Mouse (Mus musculus): ENCODE data around the gene Atp13a1.

The Atp13a1 gene

DNA sequence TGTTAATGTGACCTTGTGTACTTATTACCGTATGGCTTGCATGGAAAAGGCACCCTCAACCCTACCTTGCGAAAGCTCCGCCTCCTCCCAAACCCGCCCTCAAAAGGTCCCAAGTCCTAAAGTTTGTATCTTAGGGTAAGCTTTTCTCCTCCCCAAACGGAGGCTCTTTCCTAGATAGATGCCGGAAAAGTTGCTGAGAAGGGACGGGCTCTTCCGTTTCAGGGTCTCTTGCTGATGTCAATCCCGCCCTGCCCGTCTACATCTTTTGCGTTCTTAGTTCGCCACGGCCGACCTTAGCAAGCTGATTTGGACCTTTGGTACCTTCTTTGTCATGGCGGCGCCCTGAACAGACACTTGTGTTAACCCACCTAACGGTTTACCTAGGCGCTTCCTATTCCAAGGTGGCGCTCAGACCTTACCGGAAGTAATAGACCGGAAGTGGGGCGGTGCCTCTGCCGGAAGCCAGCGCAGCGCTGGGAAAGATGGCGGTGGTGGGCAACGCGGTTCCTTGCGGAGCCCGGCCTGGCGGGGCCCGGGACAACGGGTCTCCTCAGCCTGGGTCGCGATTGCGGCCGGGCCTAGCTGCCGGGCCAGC is at the start of gene Atp13a1, which contains the start of gene Zfp866:
Gene Atp13a1 (plus strand): TSS at position 391 of the 595 bp plus-strand sequence.
Gene Zfp866 (minus strand): TSS at position 406 of the 595 bp plus-strand sequence.
- peak; percentile 80 for DNase-seq (ENCODE audit: extremely low read depth, insufficient read length, low spot score)

DNA sequence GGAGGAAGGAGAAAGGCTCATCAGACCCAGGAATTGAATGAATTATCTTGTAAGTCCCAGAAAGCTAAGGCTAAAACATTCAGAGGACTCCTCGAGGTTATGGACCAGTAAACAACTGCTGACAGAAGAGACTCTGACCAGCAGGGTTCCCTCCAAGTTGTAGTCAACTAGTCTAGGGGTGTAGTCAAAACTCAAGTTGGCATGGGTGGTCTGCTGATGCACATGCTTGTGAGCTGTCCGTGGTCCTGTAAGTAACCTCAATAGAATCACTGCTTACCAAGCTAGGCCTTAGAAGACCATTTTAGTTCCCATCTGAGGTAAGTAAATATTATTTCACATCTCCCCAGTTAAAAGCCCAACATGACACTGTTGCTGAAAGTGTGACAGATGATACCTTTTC is 49.7 kb upstream of the Atp13a1 start:
- DNase-seq (ENCODE audit: extremely low read depth, insufficient read length, low spot score): no peak

DNA sequence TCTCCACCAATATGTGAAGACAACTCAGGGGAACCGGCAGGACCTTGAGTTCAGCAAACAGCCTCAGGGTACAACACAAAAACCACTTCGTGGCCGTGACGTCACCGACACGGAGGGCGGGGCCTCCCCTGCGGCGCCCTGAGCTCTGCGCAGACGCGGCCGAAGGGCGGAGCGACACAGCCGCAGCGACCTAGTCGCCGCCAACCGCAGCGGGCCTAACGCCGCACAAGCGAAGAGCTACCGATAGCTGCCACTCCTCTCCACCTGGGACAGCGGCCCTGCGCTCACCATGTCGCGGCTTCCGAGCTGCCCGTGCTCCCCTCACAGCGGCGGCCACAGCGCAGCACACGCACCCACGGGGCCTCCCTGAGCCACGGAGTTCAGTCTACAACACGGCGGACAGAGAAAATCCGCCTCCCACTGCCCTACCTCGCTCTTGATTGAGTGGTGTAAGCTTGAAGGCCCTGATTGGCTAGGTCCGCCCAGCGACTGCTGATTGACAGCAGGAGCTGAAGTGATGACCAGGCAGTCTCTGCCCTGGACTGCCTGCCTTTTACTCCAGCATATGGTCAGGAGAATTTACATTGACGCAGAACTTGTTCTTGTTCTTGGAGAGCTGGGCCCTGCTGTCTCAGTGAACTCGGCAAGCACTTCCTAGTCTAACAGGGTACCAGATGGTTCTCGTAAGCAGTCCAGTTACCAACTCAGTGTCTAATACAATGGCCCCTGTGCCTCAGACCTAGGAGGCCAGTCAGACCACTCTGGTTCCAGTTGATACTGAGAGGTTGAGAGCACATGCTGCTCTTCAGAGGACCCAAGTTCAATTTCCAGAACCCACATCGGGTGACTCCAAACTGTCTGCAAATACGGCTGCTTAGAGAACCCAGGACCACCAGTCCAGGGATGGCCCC is 41.2 kb upstream of the Atp13a1 start, which contains the start of gene Zfp963:
Gene Zfp963 (minus strand): TSS at position 427 of the 911 bp plus-strand sequence.
- peak; percentile 99 for DNase-seq (ENCODE audit: extremely low read depth, insufficient read length, low spot score)

DNA sequence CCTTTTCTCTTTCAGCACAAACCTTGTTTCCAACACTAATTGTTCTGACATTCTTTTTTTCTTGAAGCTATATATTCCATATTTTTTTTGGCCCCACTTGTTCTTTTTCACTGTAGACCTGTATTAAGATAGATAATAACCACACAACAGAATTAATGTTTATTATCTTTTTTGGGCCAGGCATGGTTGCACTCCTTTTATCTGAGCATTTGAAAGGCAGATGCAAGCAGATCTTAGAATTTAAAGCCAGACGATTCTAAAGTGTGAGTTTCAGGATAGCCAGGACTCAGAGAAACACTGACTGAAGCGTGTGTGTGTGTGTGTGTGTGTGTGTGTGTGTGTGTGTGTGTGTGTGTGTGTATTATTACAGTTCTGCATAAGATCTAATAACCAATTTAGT is 38.5 kb upstream of the Atp13a1 start:
- no peak for DNase-seq (ENCODE audit: extremely low read depth, insufficient read length, low spot score)

DNA sequence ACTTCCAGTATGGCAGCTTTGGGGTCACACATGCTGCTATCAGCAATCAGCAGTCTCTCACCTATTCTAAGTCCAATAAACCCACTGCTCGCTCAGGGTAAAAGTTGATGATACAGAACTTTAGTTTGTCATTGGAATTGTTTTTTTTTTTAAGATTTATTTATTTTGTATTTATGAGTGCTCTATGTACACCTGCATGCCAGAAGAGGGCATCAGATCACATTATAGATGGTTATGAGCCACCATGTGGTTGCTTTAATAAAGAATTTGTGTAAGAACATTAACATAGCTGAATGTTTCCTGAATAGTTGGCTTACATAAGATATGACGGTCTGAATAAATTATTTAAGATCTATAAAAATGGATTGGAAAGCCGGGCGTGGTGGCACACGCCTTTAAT is 32.6 kb upstream of the Atp13a1 start:
- no peak for DNase-seq (ENCODE audit: extremely low read depth, insufficient read length, low spot score)

DNA sequence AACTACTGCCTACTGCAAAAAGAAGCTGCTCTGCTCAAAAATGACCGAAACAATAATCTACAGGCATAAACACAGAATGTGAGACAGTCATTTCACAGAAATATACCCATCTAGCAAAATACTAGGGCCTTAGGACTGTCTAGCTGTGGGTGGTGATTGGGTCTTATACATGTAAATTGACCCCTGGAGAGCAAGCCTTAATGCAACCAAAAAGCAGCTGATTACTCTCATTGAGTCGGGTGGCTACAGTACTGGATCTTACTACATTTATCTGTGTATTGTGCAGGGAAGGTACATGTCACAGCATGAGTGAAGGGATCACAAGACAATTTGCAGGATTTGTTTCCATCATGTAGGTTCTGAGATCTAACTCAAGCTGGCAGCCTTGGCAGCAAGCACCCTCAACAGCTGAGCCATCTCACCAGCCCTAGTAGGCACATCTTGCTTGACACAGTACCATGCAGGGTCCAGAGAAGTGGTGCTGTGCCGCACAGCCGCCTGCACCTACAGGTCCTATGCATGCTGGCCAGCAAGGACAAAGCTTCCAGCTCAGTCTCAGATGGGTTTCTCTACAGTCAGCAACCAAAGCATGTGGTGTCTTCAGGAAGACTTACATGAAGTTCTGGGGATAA is 29.0 kb upstream of the Atp13a1 start:
- no peak for DNase-seq (ENCODE audit: extremely low read depth, insufficient read length, low spot score)

DNA sequence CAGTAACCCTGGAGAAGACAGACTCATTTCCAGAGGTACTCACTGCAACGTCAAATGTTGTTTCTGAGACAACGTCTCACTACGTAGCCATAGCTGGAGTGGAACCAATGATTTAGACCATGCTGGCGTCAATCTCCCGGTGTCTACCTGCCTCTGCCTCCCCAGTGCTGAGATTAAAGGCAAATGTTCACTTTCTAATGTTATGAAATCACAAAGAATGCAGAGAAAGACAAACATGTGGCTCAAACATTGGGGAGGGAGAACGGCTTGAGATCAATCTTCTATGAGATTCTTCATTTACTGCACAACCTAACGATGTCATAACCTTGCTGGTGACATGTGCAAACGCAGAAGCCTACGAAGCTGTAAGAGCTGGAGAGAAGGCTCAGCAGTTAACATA is 19.7 kb upstream of the Atp13a1 start:
- no peak for DNase-seq (ENCODE audit: extremely low read depth, insufficient read length, low spot score)

DNA sequence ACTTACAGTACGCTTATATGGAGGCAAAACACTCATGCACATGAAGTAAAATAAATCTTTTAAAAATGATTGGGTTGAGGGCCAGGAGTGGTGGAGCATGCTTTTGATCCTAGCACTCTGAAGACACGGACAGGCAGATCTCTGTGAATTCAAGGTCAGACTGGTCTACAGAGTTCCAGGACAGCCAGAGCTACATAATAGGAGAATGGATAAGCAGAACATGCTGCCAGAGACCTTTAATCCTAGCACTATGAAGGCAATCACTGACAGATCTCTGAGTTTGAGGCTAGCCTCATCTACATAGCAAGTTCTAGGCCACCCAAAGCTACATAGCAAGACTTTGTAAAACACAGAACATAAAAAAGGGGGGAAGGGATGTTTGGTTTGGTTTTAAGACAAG is 18.9 kb upstream of the Atp13a1 start:
- DNase-seq (ENCODE audit: extremely low read depth, insufficient read length, low spot score): no peak

DNA sequence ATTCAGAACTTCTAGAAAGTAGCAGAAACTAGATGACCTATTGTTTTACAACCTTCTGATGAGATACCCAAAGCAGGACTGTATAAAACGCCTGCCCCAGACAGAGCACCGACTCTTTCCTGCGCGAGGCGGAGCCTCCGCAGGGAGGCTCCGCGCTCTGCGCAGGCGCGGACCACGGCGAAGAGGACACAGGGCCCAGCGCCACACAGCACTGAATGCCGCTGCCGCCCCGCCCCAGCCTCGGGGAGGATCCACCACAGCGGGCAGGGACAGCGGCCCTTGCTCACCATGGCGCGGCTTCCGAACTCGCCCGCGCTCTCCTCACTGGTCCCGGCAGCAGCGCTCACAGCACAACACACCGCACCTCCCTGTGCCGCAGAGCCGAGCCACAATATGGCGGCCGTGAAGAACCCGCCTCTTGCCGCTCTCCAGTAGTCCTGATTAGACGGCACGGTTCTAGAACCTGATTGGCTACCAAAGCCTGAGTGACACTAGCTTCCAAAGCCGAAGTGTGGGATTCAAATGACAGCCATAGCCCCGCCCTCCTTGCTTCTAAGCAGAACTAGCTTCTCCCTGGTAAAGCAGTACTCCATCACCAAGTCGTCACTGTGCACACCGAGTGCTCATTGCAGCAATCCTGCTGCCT is 16.3 kb upstream of the Atp13a1 start, which contains the start of gene Gm20422:
Gene Gm20422 (minus strand): TSS at position 384 of the 646 bp plus-strand sequence.
- peak; percentile 94 for DNase-seq (ENCODE audit: extremely low read depth, insufficient read length, low spot score)

DNA sequence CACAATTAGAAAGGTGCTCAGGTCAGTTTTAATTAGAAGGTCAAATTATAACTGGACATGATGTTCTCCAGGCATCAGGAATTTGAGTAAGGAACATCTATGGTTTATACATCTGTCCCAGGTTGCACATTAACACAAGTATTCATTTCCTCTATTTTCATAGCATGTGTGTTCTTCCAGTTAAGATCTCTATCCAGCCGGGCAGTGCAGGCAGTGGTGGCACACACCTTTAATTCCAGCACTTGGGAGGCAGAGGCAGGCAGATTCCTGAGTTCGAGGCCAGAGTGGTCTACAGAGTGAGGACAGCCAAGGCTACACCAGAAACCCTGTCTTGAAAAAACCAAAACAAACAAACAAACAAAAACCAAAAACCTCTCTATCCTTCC is 15.8 kb upstream of the Atp13a1 start:
- DNase-seq (ENCODE audit: extremely low read depth, insufficient read length, low spot score): no peak

DNA sequence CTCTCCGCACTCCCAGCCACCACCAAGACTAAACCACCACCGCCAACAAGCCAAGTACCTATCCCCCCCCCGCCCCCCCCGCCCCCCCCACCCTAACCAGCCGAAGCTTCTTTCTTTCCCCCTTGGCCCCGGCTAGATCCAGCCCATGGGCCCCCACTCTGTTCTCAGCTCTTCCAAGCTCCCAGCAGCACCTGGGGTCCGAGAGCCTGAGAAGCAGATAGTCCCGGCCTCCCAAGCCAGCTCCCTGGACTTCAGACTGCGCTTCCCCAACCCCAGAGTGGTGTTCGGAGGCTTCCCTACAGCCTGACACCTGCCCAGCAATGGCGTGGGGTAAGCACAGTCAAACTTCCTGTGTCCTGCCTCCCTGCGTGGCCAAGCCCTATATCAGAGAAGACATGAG is 13.9 kb upstream of the Atp13a1 start:
- no peak for DNase-seq (ENCODE audit: extremely low read depth, insufficient read length, low spot score)

DNA sequence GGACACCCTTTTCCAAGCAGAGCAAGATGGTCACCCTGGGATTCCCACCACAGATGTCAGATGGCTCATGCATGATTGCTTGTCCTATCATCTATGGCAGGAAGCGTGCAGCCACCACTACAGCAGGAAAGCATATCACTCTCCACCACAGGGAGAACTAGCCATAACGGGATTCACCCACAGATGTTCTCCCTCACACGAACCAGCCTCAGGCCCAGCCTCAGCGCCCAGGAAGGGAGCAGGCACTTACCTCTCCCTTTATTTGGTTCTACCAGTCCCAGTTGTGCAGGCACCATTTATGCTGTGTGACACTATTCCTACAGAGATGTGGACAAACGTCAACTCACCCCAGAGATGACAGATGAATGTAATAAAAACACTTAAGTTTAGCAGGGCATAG is 1.9 kb upstream of the Atp13a1 start:
- DNase-seq (ENCODE audit: extremely low read depth, insufficient read length, low spot score): no peak

DNA sequence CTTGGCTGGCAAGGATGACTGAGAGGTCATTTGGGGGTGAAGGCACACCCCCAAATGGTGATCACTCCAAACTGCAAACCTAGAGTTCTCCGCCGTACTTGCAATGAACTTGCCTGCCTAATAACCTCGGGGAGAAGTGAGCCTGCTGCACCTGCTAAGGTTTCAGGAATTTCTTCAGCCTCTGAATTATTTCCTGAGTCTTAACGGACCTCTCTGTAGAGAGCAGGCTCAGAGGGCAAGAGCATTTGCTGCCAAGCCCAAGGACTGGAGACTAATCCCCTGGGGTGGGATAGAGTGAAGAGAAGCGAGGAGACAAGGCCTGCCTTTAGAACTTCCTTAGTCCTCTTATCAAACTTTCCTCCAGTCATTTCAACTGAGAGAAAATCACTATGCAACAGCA is 1.2 kb upstream of the Atp13a1 start:
- no peak for DNase-seq (ENCODE audit: extremely low read depth, insufficient read length, low spot score)

DNA sequence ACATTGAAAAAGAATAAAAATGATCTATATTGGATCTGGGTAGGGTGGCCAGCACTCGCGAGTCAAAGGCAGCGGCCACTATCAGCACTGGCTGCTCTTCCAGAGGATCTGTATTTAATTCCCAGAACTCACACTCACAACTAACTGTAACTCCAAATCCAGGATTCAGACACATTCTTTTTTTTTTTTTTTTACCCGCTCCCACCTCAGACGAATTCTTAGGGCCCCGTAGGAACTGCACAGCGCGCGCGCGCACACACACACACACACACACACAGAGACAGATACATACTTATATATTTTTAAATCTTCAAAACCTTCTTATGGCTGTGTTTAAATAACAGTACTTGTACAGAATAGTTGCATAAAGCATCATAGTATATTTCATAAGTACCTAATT is 599 bp upstream of the Atp13a1 start:
- peak; percentile 30 for DNase-seq (ENCODE audit: extremely low read depth, insufficient read length, low spot score)

DNA sequence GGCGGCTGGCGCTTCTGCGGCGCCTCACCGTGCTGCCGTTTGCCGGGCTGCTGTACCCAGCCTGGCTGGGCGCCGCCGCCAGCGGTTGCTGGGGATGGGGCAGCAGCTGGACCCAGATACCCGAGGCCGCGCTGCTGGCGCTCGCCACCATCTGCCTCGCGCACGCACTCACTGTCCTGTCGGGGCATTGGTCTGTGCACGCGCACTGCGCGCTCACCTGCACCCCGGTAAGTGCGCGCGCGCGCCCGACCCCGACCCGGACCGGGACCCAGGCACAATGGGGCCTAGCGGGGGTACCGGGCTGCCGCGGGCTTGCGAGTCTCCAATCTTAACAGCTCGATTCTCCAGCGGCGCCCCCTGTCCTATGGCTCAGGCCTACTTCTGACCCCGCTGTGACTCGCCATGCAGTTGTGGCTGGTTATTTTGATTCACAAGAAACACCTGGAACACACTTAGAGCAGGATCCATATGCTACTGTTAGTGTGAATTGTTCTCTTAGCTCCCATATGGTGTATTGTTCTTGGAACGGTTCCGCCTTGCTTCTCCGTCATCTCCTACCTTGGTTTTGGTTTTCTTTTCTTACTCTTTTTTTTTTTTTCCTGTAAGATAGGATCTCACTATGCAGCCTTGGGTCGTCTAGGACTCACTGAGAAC is 579 bp downstream of the Atp13a1 start:
- no peak for DNase-seq (ENCODE audit: extremely low read depth, insufficient read length, low spot score)

DNA sequence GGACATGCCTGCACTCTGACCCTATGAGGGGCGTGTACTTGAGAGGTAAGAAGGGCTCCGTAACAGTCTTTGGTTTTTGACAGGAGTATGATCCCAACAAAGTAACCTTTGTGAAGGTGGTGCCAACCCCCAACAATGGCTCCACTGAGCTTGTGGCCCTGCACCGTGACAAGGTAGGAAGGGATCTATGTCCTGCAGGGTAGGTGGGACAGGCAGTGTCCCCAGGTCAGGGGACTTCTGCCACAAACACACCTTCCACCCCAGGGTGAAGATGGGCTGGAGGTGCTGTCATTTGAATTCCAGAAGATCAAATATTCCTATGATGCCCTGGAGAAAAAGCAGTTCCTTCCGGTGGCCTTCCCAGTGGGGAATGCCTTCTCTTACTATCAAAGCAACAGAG is 2.7 kb downstream of the Atp13a1 start:
- DNase-seq (ENCODE audit: extremely low read depth, insufficient read length, low spot score): no peak

DNA sequence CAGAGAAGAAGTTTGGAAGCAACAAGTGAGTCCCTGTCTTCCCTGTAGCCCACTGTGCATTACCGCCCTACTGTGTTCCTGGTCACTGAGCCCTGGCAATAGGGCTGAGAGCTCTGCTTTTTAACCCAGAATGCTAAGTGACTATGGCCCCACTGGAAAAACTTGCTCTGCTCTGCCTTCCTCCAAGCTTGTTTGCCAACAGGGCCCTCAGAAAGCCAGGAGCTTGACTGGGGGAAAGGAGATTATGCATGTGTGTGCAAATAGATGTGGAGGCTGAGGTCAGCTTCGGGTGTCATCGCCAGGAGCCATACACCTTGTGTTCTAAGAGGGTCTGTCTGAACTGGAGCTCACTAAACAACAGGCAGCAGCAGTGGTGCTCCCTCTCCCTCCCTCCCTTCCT is 3.1 kb downstream of the Atp13a1 start:
- DNase-seq (ENCODE audit: extremely low read depth, insufficient read length, low spot score): no peak

DNA sequence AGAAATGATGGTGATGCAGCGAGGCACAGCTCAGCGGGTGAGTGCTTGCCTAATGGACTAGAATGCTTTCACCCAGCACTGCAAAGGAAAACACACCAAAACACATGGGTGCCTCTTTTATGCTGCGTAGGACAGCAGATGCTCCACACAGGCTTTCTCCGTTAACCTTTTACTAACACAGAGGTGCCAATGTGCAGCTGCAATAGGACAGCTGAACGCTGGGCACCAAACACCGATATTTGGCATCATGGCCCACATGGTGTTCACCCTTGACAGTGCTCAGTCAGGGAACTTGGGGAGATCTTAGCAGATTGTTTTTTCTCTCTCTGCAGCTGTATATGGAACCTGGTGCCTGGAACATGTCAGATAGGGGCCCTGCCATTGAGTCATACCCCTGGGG is 3.9 kb downstream of the Atp13a1 start:
- no peak for DNase-seq (ENCODE audit: extremely low read depth, insufficient read length, low spot score)

DNA sequence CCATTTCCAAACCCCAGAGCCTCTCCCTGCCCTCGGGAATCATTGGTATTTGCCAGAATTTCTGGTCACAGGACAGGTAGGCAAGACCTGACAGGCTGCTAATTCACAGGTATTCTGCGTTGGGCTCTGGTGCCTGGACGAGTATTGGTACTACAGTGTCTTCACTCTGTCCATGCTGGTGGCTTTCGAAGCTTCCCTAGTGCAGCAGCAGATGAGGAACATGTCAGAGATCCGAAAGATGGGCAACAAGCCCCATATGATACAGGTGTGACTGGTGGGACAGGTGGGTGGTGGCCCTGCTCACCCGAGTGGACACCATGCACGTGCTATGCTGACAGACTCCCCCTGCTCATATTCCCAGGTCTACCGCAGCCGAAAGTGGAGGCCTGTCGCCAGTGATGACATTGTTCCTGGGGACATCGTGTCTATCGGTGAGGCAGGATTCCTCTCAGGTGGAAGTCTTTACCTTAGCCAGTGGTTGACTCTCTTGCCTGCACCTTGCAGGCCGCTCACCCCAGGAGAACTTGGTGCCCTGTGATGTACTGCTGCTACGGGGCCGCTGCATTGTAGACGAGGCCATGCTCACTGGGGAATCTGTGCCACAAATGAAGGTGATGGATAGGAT is 5.9 kb downstream of the Atp13a1 start:
- no peak for DNase-seq (ENCODE audit: extremely low read depth, insufficient read length, low spot score)

DNA sequence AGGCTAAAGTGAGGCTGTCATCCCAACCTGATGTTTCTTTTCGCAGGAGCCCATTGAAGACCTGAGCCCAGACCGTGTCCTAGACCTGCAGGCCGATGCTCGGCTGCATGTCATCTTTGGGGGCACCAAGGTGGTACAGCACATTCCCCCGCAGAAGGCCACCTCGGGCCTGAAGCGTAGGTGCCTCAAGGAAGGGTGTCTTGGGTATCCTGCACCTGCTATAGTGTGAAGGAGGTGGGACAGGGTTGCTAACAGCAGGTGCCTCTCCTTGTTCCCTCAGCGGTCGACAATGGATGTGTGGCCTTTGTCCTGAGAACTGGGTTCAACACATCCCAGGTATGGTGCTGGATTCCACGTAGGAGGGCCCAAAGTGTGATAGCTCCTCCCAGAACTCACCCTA is 6.7 kb downstream of the Atp13a1 start:
- DNase-seq (ENCODE audit: extremely low read depth, insufficient read length, low spot score): no peak

Measured in 3134 (cell line).